Mouse (Mus musculus): ENCODE data around the gene Lbhd2.

- TF ChIP-seq CTCF (IDR thresholded peaks at IDR 0.05; ENCODE audit: low read depth, low read length): no peak
- TF ChIP-seq POLR2A (IDR thresholded peaks at IDR 0.05; ENCODE audit: borderline replicate concordance, low read depth, low read length): no peak
These were observed 40.1 kb downstream of the Lbhd2 start for GRCm38 (mm10) chr12:111446745-111447144.

Data from bone marrow macrophage, adult 2 months (primary cell).